Mouse (Mus musculus): ENCODE data around the gene Gm37240. TPM values are rescaled to one million over a fixed set of nuclear protein-coding genes. Genes with fewer than 3 reads are reported as not detected.
"Not testable (repeated sequence)": the region's sequence is repeated elsewhere in the genome, so short reads cannot be mapped to it uniquely, and the experiment has no call there.

The Gm37240 gene
- total RNA-seq, 1 experiment from 2014 or later, result not detected

GRCm38 (mm10) chr3:85618885-85619284, 268.4 kb downstream of the Gm37240 start:
- no peak for ATAC-seq (replicated peaks; ENCODE audit: insufficient number of reproducible peaks, low FRiP score, low TSS enrichment, poor library complexity, severe bottlenecking)

GRCm38 (mm10) chr3:85616389-85616788, 270.9 kb downstream of the Gm37240 start:
- ATAC-seq (replicated peaks; ENCODE audit: insufficient number of reproducible peaks, low FRiP score, low TSS enrichment, poor library complexity, severe bottlenecking), result no peak

- no peak for ATAC-seq (replicated peaks; ENCODE audit: insufficient number of reproducible peaks, low FRiP score, low TSS enrichment, poor library complexity, severe bottlenecking)
Observed at GRCm38 (mm10) chr3:85607753-85608152, 279.6 kb downstream of the Gm37240 start.

- ATAC-seq (replicated peaks; ENCODE audit: insufficient number of reproducible peaks, low FRiP score, low TSS enrichment, poor library complexity, severe bottlenecking), result no peak
Observed at GRCm38 (mm10) chr3:85606912-85607311, 280.4 kb downstream of the Gm37240 start.

GRCm38 (mm10) chr3:85603811-85604210, 283.5 kb downstream of the Gm37240 start:
- no peak for ATAC-seq (replicated peaks; ENCODE audit: insufficient number of reproducible peaks, low FRiP score, low TSS enrichment, poor library complexity, severe bottlenecking)

GRCm38 (mm10) chr3:85601841-85602305, 285.4 kb downstream of the Gm37240 start:
- ATAC-seq (replicated peaks; ENCODE audit: insufficient number of reproducible peaks, low FRiP score, low TSS enrichment, poor library complexity, severe bottlenecking), result no peak

- no peak for ATAC-seq (replicated peaks; ENCODE audit: insufficient number of reproducible peaks, low FRiP score, low TSS enrichment, poor library complexity, severe bottlenecking)
Observed at GRCm38 (mm10) chr3:85599526-85599925, 287.8 kb downstream of the Gm37240 start.

GRCm38 (mm10) chr3:85594452-85594851, 292.9 kb downstream of the Gm37240 start:
- ATAC-seq (replicated peaks; ENCODE audit: insufficient number of reproducible peaks, low FRiP score, low TSS enrichment, poor library complexity, severe bottlenecking), result no peak

- no peak for ATAC-seq (replicated peaks; ENCODE audit: insufficient number of reproducible peaks, low FRiP score, low TSS enrichment, poor library complexity, severe bottlenecking)
Observed at GRCm38 (mm10) chr3:85592640-85593252, 294.6 kb downstream of the Gm37240 start.

GRCm38 (mm10) chr3:85592067-85592466, 295.3 kb downstream of the Gm37240 start:
- ATAC-seq (replicated peaks; ENCODE audit: insufficient number of reproducible peaks, low FRiP score, low TSS enrichment, poor library complexity, severe bottlenecking), result no peak

- ATAC-seq (replicated peaks; ENCODE audit: insufficient number of reproducible peaks, low FRiP score, low TSS enrichment, poor library complexity, severe bottlenecking), result no peak
Observed at GRCm38 (mm10) chr3:85590090-85590754, 297.1 kb downstream of the Gm37240 start.

- no peak for ATAC-seq (replicated peaks; ENCODE audit: insufficient number of reproducible peaks, low FRiP score, low TSS enrichment, poor library complexity, severe bottlenecking)
Observed at GRCm38 (mm10) chr3:85588701-85589100, 298.6 kb downstream of the Gm37240 start.

- ATAC-seq (replicated peaks; ENCODE audit: insufficient number of reproducible peaks, low FRiP score, low TSS enrichment, poor library complexity, severe bottlenecking), result no peak
Observed at GRCm38 (mm10) chr3:85584966-85585365, 302.4 kb downstream of the Gm37240 start.

- no peak for ATAC-seq (replicated peaks; ENCODE audit: insufficient number of reproducible peaks, low FRiP score, low TSS enrichment, poor library complexity, severe bottlenecking)
Observed at GRCm38 (mm10) chr3:85583194-85583593, 304.1 kb downstream of the Gm37240 start.

- no peak for ATAC-seq (replicated peaks; ENCODE audit: insufficient number of reproducible peaks, low FRiP score, low TSS enrichment, poor library complexity, severe bottlenecking)
Observed at GRCm38 (mm10) chr3:85582726-85583125, 304.6 kb downstream of the Gm37240 start.

GRCm38 (mm10) chr3:85573864-85574830, 313.2 kb downstream of the Gm37240 start, which contains the start of gene Gatb:
TSS of gene Gatb (plus strand) at chr3:85574119.
- ATAC-seq (replicated peaks; ENCODE audit: insufficient number of reproducible peaks, low FRiP score, low TSS enrichment, poor library complexity, severe bottlenecking), result peak; percentile 99

- ATAC-seq (replicated peaks; ENCODE audit: insufficient number of reproducible peaks, low FRiP score, low TSS enrichment, poor library complexity, severe bottlenecking), result no peak
Observed at GRCm38 (mm10) chr3:85573216-85573863, 314.0 kb downstream of the Gm37240 start.

- ATAC-seq (replicated peaks; ENCODE audit: insufficient number of reproducible peaks, low FRiP score, low TSS enrichment, poor library complexity, severe bottlenecking), result not testable (repeated sequence)
Observed at GRCm38 (mm10) chr3:85572502-85572901, 314.8 kb downstream of the Gm37240 start.

GRCm38 (mm10) chr3:85571276-85571675, 316.0 kb downstream of the Gm37240 start:
- 0 out of 2 replicates have a peak, but pooled peaks have one; percentile 28 for ATAC-seq (replicated peaks; ENCODE audit: insufficient number of reproducible peaks, low FRiP score, low TSS enrichment, poor library complexity, severe bottlenecking)

Data from monocyte, adult 5-6 weeks (primary cell).